In the genomic region with DNA sequence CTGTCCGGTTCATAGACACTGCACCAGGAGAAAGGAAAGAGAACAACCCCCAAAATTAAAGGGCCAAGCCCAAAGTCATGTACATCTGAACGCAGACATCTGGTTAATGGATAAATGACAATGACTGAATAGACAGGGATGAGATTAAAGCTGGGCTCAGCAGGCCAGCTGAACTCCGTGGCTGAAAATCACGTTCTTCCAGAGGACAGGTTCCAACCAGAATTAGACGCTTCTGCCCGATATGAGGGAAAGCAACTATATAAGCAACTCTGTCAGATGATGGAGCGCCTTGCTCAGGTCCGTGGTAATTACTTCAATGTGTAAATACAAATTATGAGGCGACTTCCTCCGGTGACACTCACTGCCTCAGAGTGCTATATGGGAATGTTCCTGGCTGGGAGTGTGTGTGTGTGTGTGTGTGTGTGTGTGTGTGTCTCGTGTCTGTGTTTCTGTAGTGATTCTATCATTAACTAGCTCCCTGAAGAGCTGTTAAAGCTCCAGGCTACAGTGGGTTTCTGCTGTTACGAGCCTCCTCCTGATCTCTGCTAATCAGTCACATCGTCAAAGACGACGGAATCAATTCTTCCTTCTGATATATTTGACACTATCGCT, we compare ENCODE assay signal across 21 mouse cellular contexts.
DNase-seq lines count a peak whose midpoint lies in the region; ATAC-seq and TF ChIP-seq lines count a peak whose summit lies in the region.
"Had no signal": no experiment of that assay in that cellular context is flagged by ENCODE, and none has a peak within 500 bp of the region (broad histone marks: within the 10 kb centered on the region; RNA-seq: fewer than 3 reads in every experiment).

No protein-coding gene starts in this region.

- no peaks in the 10 kb centered on the region for H3K27me3 ChIP-seq in midbrain, embryonic 11.5 days (ENCODE audit: control insufficient read depth, insufficient read depth, low read length)
- no peaks in the 10 kb centered on the region for H3K27me3 ChIP-seq in midbrain, postnatal 0 days (ENCODE audit: insufficient read depth, low read length)
- no peaks in the 10 kb centered on the region for H3K27me3 ChIP-seq in hindbrain, embryonic 14.5 days (ENCODE audit: control insufficient read depth, insufficient read depth, low read length)
- no peaks in the 10 kb centered on the region for H3K27me3 ChIP-seq in midbrain, embryonic 13.5 days
- H3K27me3 ChIP-seq in neural tube, embryonic 14.5 days (ENCODE audit: control insufficient read depth, insufficient read depth, low read length) = no peaks in the 10 kb centered on the region
- H3K27me3 ChIP-seq: forebrain, embryonic 15.5 days; heart, embryonic 13.5 days had no signal

- ATAC-seq in midbrain, embryonic 11.5 days (ENCODE audit: low FRiP score) = no peak
- no peak for ATAC-seq in midbrain, postnatal 0 days (ENCODE audit: low FRiP score)
- no peak for ATAC-seq in hindbrain, embryonic 14.5 days (ENCODE audit: low FRiP score)
- no peak for ATAC-seq in midbrain, embryonic 13.5 days
- peak; percentile 68 for ATAC-seq in neural tube, embryonic 14.5 days (ENCODE audit: low read depth)
- ATAC-seq: forebrain, embryonic 15.5 days; inflammation-experienced regulatory T-cells, adult 6 months had no signal

- 0 out of 2 replicates have a peak, but pooled peaks cover 4% of the 10 kb centered on the region for H3K36me3 ChIP-seq in midbrain, embryonic 11.5 days (ENCODE audit: control insufficient read depth, insufficient read depth, low read length)
- peaks cover 8% of the 10 kb centered on the region; the same call in 1 of the 2 replicates for H3K36me3 ChIP-seq in midbrain, postnatal 0 days (ENCODE audit: insufficient read depth, low read length)
- H3K36me3 ChIP-seq in hindbrain, embryonic 14.5 days (replicated peaks; ENCODE audit: control insufficient read depth, insufficient read depth) = peaks cover 13% of the 10 kb centered on the region
- H3K36me3 ChIP-seq in midbrain, embryonic 13.5 days = peaks cover 11% of the 10 kb centered on the region
- no peaks in the 10 kb centered on the region for H3K36me3 ChIP-seq in neural tube, embryonic 14.5 days (ENCODE audit: control insufficient read depth, insufficient read depth, low read length)

- H3K4me3 ChIP-seq in midbrain, embryonic 11.5 days (ENCODE audit: low read depth, low read length) = no peak overlapping the region
- no peak overlapping the region for H3K4me3 ChIP-seq in midbrain, postnatal 0 days (ENCODE audit: low read depth, low read length)
- no peak overlapping the region for H3K4me3 ChIP-seq in hindbrain, embryonic 14.5 days (replicated peaks; ENCODE audit: low read length)
- H3K4me3 ChIP-seq in midbrain, embryonic 13.5 days (replicated peaks) = no peak overlapping the region
- no peak overlapping the region for H3K4me3 ChIP-seq in neural tube, embryonic 14.5 days (ENCODE audit: low read depth, low read length)
- H3K4me3 ChIP-seq: forebrain, embryonic 15.5 days; heart, embryonic 13.5 days had no signal

- 80% methylated on average over 16 of the region's 16 CpGs for WGBS in midbrain, embryonic 11.5 days
- 50% methylated on average over 16 of the region's 16 CpGs for WGBS in midbrain, postnatal 0 days
- 41% methylated on average over 16 of the region's 16 CpGs for WGBS in hindbrain, embryonic 14.5 days
- 56% methylated on average over 16 of the region's 16 CpGs for WGBS in midbrain, embryonic 13.5 days
- 23% methylated on average over 16 of the region's 16 CpGs for WGBS in neural tube, embryonic 14.5 days

- H3K27ac ChIP-seq in midbrain, embryonic 11.5 days (ENCODE audit: low read depth, low read length) = no peak overlapping the region
- H3K27ac ChIP-seq in midbrain, postnatal 0 days (ENCODE audit: low read depth, low read length) = no peak overlapping the region
- H3K27ac ChIP-seq in hindbrain, embryonic 14.5 days = peak overlapping the region; percentile 52
- peak overlapping the region; percentile 48 for H3K27ac ChIP-seq in midbrain, embryonic 13.5 days
- 0 out of 2 replicates have a peak overlapping the region, but pooled peaks have one; percentile 17 for H3K27ac ChIP-seq in neural tube, embryonic 14.5 days (ENCODE audit: low read depth, low read length)
- H3K27ac ChIP-seq: forebrain, embryonic 15.5 days; heart, embryonic 13.5 days; macrophage had no signal

- DNase-seq in midbrain, embryonic 11.5 days (ENCODE audit: low spot score, missing footprints) = peak; percentile 75
- DNase-seq in midbrain, postnatal 0 days (ENCODE audit: low spot score) = no peak
- DNase-seq in hindbrain, embryonic 14.5 days (ENCODE audit: low spot score) = no peak
- no peak for DNase-seq in cerebellum, adult 11 months
- DNase-seq in heart, adult 18-20 months = no peak
- DNase-seq: adrenal gland, adult 2 months; cerebellum, adult 9-10 months; heart, postnatal 14 days; kidney, adult 18-20 months; kidney, postnatal 10 days; left cerebral cortex, postnatal 4 days; right cerebral cortex, adult 18-20 months; right cerebral cortex, postnatal 4 days; thymus, adult 18-20 months; thymus, postnatal 36 days had no signal

- H3K9ac ChIP-seq in midbrain, embryonic 11.5 days (ENCODE audit: low read length) = no peak overlapping the region
- H3K9ac ChIP-seq in midbrain, postnatal 0 days (replicated peaks; ENCODE audit: low read length, poor library complexity, severe bottlenecking) = no peak overlapping the region
- H3K9ac ChIP-seq in hindbrain, embryonic 14.5 days = no peak overlapping the region
- H3K9ac ChIP-seq in midbrain, embryonic 13.5 days (replicated peaks) = no peak overlapping the region
- H3K9ac ChIP-seq in neural tube, embryonic 14.5 days (replicated peaks; ENCODE audit: low read depth, low read length) = no peak overlapping the region
- H3K9ac ChIP-seq: forebrain, embryonic 15.5 days; heart, embryonic 13.5 days had no signal

- no peak overlapping the region for H3K4me2 ChIP-seq in midbrain, embryonic 11.5 days
- H3K4me2 ChIP-seq in midbrain, postnatal 0 days (ENCODE audit: low read depth, low read length, poor library complexity, severe bottlenecking) = no peak overlapping the region
- H3K4me2 ChIP-seq in hindbrain, embryonic 14.5 days (replicated peaks) = no peak overlapping the region
- no peak overlapping the region for H3K4me2 ChIP-seq in midbrain, embryonic 13.5 days (replicated peaks)
- no peak overlapping the region for H3K4me2 ChIP-seq in neural tube, embryonic 14.5 days (ENCODE audit: low read depth, low read length)
- H3K4me2 ChIP-seq: forebrain, embryonic 15.5 days; heart, embryonic 13.5 days had no signal

- no peak for TF ChIP-seq CTCF in midbrain, postnatal 0 days (IDR thresholded peaks at IDR 0.05)

- peaks cover 6% of the 10 kb centered on the region for H3K4me1 ChIP-seq in midbrain, embryonic 11.5 days (ENCODE audit: control insufficient read depth, insufficient read depth, low read length)
- peaks cover 6% of the 10 kb centered on the region; the same call in 1 of the 2 replicates for H3K4me1 ChIP-seq in midbrain, postnatal 0 days (ENCODE audit: insufficient read depth, low read length)
- peaks cover 33% of the 10 kb centered on the region for H3K4me1 ChIP-seq in hindbrain, embryonic 14.5 days (replicated peaks; ENCODE audit: control insufficient read depth, insufficient read depth, low read length)
- peaks cover 37% of the 10 kb centered on the region for H3K4me1 ChIP-seq in midbrain, embryonic 13.5 days (replicated peaks)
- peaks cover 24% of the 10 kb centered on the region for H3K4me1 ChIP-seq in neural tube, embryonic 14.5 days (ENCODE audit: control insufficient read depth, insufficient read depth, low read length)

- no peaks in the 10 kb centered on the region for H3K9me3 ChIP-seq in midbrain, embryonic 11.5 days (ENCODE audit: control insufficient read depth, low read length)
- no peaks in the 10 kb centered on the region for H3K9me3 ChIP-seq in midbrain, postnatal 0 days (ENCODE audit: low read length)
- no peaks in the 10 kb centered on the region for H3K9me3 ChIP-seq in hindbrain, embryonic 14.5 days (ENCODE audit: control insufficient read depth, low read length)
- no peaks in the 10 kb centered on the region for H3K9me3 ChIP-seq in midbrain, embryonic 13.5 days
- H3K9me3 ChIP-seq in neural tube, embryonic 14.5 days (ENCODE audit: control insufficient read depth, low read length) = no peaks in the 10 kb centered on the region
- H3K9me3 ChIP-seq: forebrain, embryonic 15.5 days; heart, embryonic 13.5 days had no signal

Comparison
In these comparisons a context has a peak if more than half of its experiments do, and no peak if none do; other contexts are left out.
1. H3K27ac ChIP-seq: peak in hindbrain, embryonic 14.5 days (single experiment), midbrain, embryonic 13.5 days (single experiment) and neural tube, embryonic 14.5 days (single experiment); none in midbrain, embryonic 11.5 days (single experiment) and midbrain, postnatal 0 days (single experiment).